Comparison of ENCODE assay signal across 15 mouse cellular contexts in genomic region chr6:118311081-118311480, GRCm38 (mm10).
"Had no signal": no experiment of that assay in that cellular context is flagged by ENCODE, and none has a peak within 500 bp of the region (broad histone marks: within the 10 kb centered on the region; RNA-seq: fewer than 3 reads in every experiment).

No protein-coding gene starts in this region.

- H3K9ac ChIP-seq: liver, embryonic 14.5 days; lung, embryonic 14.5 days; midbrain, embryonic 12.5 days; neural tube, embryonic 12.5 days; stomach, embryonic 15.5 days had no signal

- H3K4me1 ChIP-seq: stomach, embryonic 15.5 days had no signal

- H3K4me2 ChIP-seq: lung, embryonic 14.5 days; midbrain, embryonic 12.5 days; neural tube, embryonic 12.5 days; stomach, embryonic 15.5 days had no signal

- H3K36me3 ChIP-seq: midbrain, embryonic 12.5 days; neural tube, embryonic 12.5 days; stomach, embryonic 15.5 days had no signal

- H3K4me3 ChIP-seq: midbrain, embryonic 12.5 days; neural tube, embryonic 12.5 days; stomach, embryonic 15.5 days had no signal

- ATAC-seq: midbrain, embryonic 16.5 days had no signal

- H3K27me3 ChIP-seq: midbrain, embryonic 12.5 days; neural tube, embryonic 12.5 days; stomach, embryonic 15.5 days had no signal

- DNase-seq: lung, adult 18-20 months; lung, embryonic 14.5 days; lung, postnatal 10 days; lung, postnatal 4 days; midbrain, embryonic 14.5 days; right cerebral cortex, postnatal 14 days; thymus, adult 2 months; thymus, postnatal 25 days; thymus, postnatal 4 days had no signal

- H3K9me3 ChIP-seq: midbrain, embryonic 12.5 days; neural tube, embryonic 12.5 days; stomach, embryonic 15.5 days had no signal

- H3K27ac ChIP-seq: liver, embryonic 14.5 days; midbrain, embryonic 12.5 days; neural tube, embryonic 12.5 days; stomach, embryonic 15.5 days; stomach, postnatal 0 days had no signal
